Mouse (Mus musculus) limb, embryonic 14.5 days (tissue): Measurements from ENCODE around the gene Stag1. TPM values are rescaled to one million over a fixed set of nuclear protein-coding genes. Genes with fewer than 3 reads are reported as not detected.

Experiments
- ATAC-seq: fragments of 200-750 bp; cut with Nextera tagmentation; 2 replicates; pipeline ENCODE4 v1.8.0; 2017; ENCODE audit warnings: low read depth, moderate number of reproducible peaks, moderate TSS enrichment; ENCODE audit not compliant: low FRiP score
- DNase-seq: peaks from one replicate; pipeline ENCODE4 v3.0.0-alpha.2; 2015; ENCODE audit warnings: low spot score
- H3K27ac ChIP-seq: fragments of 300-500 bp; sonication (generic); replicated peaks from 2 replicates; pipeline ENCODE4 v1.5.1; 2014; ENCODE audit warnings: low read depth, mild to moderate bottlenecking, low read length, moderate library complexity, mixed read lengths
- H3K27me3 ChIP-seq: fragments of 300-500 bp; sonication (generic); 2 replicates; pipeline ENCODE4 v1.6.1; 2014; ENCODE audit warnings: low read length, mixed read lengths; ENCODE audit not compliant: control insufficient read depth, insufficient read depth
- H3K36me3 ChIP-seq: fragments of 300-500 bp; sonication (generic); 2 replicates; pipeline ENCODE4 v1.6.1; 2014; ENCODE audit warnings: mild to moderate bottlenecking, low read length, moderate library complexity, mixed read lengths; ENCODE audit not compliant: control insufficient read depth, insufficient read depth
- H3K4me1 ChIP-seq: fragments of 300-500 bp; sonication (generic); 2 replicates; pipeline ENCODE4 v1.6.1; 2014; ENCODE audit warnings: antibody characterized with exemption, low read length, mixed read lengths; ENCODE audit not compliant: control insufficient read depth, insufficient read depth
- H3K4me2 ChIP-seq: fragments of 300-500 bp; sonication (generic); replicated peaks from 2 replicates; pipeline ENCODE4 v1.6.1; 2014; ENCODE audit warnings: low read depth, mild to moderate bottlenecking, low read length, moderate library complexity; ENCODE audit not compliant: severe bottlenecking
- H3K4me3 ChIP-seq: fragments of 300-500 bp; sonication (generic); replicated peaks from 2 replicates; pipeline ENCODE4 v1.5.1; 2014; ENCODE audit warnings: low read length
- H3K9ac ChIP-seq: fragments of 300-500 bp; sonication (generic); 2 replicates; pipeline ENCODE4 v1.6.1; 2014; ENCODE audit warnings: mild to moderate bottlenecking, low read depth, low read length, moderate library complexity; ENCODE audit not compliant: severe bottlenecking
- H3K9me3 ChIP-seq: fragments of 300-500 bp; sonication (generic); 2 replicates; pipeline ENCODE4 v1.6.1; 2016; ENCODE audit warnings: low read length; ENCODE audit not compliant: control insufficient read depth
- POLR2A ChIP-seq: fragments of 200-500 bp; IDR thresholded peaks from 2 replicates; pipeline ENCODE4 v1.8.0; 2012; ENCODE audit warnings: inconsistent platforms, mild to moderate bottlenecking, moderate library complexity, borderline replicate concordance; ENCODE audit not compliant: insufficient read depth, insufficient read length; ENCODE audit errors: extremely low read depth
- WGBS: fragments of 180-500 bp; shearing (Covaris S2); extraction: QIAGEN DNeasy Blood & Tissue Kit; methylation state at CpG from one replicate; pipeline ENCODE4 v1.1.7; 2014; 5-methylcytosine and 5-hydroxymethylcytosine counted together
- polyA plus RNA-seq, 2 experiments: library from polyadenylated mRNA; depleted of rRNA in 1 of 2; stranded (reverse) in 1 of 2; unstranded in 1 of 2; fragments of >200 nt; fragmentation: Nextera tagmentation in 1 of 2; extraction: Ambion mirVana in 1 of 2; gene quantifications; 2 replicates each; pipeline versions ENCODE4 v1.2.1 to v1.2.3; 2012 to 2014

The Stag1 gene
- polyA plus RNA-seq, 2 experiments = 35.0 to 45.5 TPM

DNA sequence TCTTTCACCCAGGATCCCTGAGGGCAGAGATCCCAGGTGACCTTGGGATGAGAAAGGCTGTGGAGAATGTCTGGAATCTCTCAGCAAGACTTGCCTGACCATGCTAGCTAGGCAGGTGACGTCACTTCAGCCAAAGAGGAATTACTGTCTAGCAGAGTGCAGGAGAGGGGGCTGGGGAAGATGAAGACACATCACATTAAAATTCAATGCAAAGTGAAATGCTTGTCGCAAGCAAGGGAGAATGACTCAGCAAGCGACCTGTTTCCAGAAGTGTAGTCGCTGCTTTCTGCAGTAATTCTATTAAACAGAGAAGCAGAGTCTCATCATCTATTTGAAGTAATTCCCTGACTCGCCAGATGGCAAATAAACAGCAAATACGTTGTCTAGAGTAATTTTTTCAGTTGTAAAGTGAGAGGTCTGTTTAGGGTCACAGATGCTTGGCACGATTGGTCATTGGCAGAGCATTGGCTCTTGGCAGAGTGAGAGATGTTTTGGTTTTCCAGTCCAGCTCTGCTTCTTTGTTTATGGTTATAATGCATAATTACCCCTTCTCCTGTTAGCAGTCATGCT, 8.5 kb downstream of the Stag1 start:
- DNase-seq = no peak
- Histone ChIP-seq H3K36me3 (no peaks in the 10 kb centered on the region), H3K4me2 (no peak overlapping the region), H3K27me3 (no peaks in the 10 kb centered on the region), H3K4me3 (no peak overlapping the region), H3K27ac (no peak overlapping the region), H3K9me3 (no peaks in the 10 kb centered on the region), H3K4me1 (no peaks in the 10 kb centered on the region), H3K9ac (no peak overlapping the region)
- WGBS = 46% methylated on average over 7 of the region's 7 CpGs
- no peak for TF ChIP-seq POLR2A
- no peak for ATAC-seq

DNA sequence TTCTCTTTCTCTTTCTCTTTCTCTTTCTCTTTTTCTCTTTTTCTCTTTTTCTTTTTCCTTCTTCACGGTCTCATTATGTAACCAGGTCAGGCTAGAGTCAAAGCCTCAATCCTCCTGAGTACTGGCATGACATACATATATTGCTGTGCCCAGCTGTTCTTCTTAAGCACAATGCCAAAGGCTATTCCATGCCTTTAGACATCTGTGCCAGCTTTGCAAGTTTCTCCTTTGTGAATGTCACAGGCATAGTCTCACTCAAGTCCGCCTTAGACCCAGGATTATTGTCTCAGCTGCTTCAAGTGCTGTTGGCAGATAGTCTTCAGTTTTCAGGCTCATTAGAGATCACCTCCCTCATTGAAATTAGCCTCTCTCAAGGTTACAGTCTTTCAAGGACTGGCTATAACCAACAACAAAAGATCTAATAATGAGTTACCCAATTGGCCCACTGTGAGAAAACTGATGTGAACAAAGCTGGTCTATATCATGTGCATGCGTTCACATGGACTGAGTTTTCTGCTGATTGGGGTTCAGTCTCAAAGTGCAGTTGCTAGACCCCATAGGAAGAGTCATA, 16.0 kb downstream of the Stag1 start:
- Histone ChIP-seq H3K4me1 (peaks cover 4% of the 10 kb centered on the region), H3K9ac (no peak overlapping the region), H3K27me3 (no peaks in the 10 kb centered on the region), H3K9me3 (no peaks in the 10 kb centered on the region), H3K4me2 (no peak overlapping the region), H3K27ac (no peak overlapping the region), H3K36me3 (no peaks in the 10 kb centered on the region), H3K4me3 (no peak overlapping the region)
- no peak for ATAC-seq
- 90% methylated on average over 3 of the region's 3 CpGs for WGBS
- DNase-seq = peak; percentile 18
- TF ChIP-seq POLR2A = no peak

DNA sequence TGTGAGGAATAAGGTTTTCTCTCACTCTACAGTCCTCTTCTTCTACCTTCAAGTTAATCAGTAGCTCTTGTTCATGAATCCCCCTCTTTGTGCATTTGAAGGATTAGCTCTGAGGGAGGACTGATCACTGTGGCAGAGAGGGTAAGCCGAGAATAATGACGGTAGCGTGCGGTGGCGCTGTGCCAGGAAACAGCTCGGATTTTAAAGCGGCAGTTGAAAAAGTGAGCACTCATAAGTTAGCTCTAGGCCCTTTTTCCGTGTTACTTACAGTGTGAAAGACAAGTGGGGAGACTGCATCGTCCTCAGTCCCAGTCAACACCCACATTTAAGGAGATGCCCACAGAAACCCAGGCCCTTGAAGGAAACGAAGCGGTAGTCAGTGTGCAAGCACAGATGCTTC, 19.3 kb downstream of the Stag1 start:
- no peak for DNase-seq
- no peak for ATAC-seq
- no peak overlapping the region for H3K27ac ChIP-seq
- H3K27me3 ChIP-seq = no peaks in the 10 kb centered on the region
- WGBS = 37% methylated on average over 11 of the region's 11 CpGs
- no peak overlapping the region for H3K4me2 ChIP-seq
- no peak for TF ChIP-seq POLR2A
- H3K9me3 ChIP-seq = no peaks in the 10 kb centered on the region
- H3K4me3 ChIP-seq = no peak overlapping the region
- H3K36me3 ChIP-seq = no peaks in the 10 kb centered on the region
- H3K9ac ChIP-seq = no peak overlapping the region
- peaks cover 4% of the 10 kb centered on the region for H3K4me1 ChIP-seq

DNA sequence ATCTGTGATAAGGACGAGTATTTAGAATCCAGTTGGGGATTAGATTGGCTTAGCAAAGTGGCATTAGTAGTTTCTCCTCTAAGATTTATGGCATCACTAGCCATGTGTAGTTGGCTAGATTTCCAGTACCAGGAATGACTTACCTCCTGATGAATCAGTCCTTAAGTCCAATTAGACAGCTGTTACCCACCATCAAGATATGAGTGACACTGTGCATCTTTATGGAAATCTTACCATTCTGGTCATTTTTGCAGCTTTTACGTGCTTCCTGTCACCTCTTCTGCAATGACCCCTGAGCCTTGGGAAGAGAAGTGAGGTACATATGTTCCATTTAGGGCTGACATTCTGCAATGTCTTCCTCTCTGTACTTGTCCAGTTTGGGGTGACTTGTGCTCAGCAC, 28.7 kb downstream of the Stag1 start:
- Histone ChIP-seq H3K36me3 (no peaks in the 10 kb centered on the region), H3K4me1 (no peaks in the 10 kb centered on the region), H3K9me3 (no peaks in the 10 kb centered on the region), H3K27ac (no peak overlapping the region), H3K4me2 (no peak overlapping the region), H3K9ac (no peak overlapping the region), H3K27me3 (no peaks in the 10 kb centered on the region), H3K4me3 (no peak overlapping the region)
- DNase-seq (no peak), ATAC-seq (no peak)
- TF ChIP-seq POLR2A = no peak
- 85% methylated on average over 2 of the region's 2 CpGs for WGBS

DNA sequence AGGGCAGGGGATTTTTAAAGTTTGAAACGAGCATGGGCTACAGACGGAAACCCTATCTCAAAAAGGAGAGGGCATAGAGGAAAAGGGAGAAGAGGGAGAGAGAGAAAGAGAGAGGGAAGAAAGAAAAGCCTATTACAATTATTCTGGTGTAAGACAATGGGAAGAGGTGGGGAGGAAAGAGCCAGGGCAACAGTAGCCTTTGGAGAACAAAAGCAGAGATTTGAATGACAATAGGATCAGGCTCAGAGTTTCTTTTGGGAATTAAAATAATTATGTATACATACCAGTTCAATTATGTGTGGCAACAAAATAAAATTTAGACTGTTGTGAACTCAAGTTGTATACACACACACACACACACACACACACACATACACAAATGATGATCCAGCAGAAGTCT, 43.2 kb downstream of the Stag1 start:
- TF ChIP-seq POLR2A = no peak
- Histone ChIP-seq H3K4me2 (no peak overlapping the region), H3K27me3 (no peaks in the 10 kb centered on the region), H3K9ac (no peak overlapping the region), H3K36me3 (no peaks in the 10 kb centered on the region), H3K4me1 (peaks cover 12% of the 10 kb centered on the region), H3K27ac (no peak overlapping the region), H3K9me3 (no peaks in the 10 kb centered on the region), H3K4me3 (no peak overlapping the region)
- no peak for DNase-seq
- no peak for ATAC-seq
- WGBS = 74% methylated on average over 2 of the region's 2 CpGs
